Mouse (Mus musculus) heart, embryonic 16.5 days (tissue): ENCODE results near the gene Luc7l3. TPM values are rescaled to one million over a fixed set of nuclear protein-coding genes. Genes with fewer than 3 reads are reported as not detected.
A peak's percentile ranks its signal among the peaks of the same experiment; 100 is the strongest.

Experiments used
- ATAC-seq: fragments of 200-750 bp; cut with Nextera tagmentation; replicated peaks from 2 replicates; pipeline ENCODE4 v1.8.0; 2017; ENCODE audit warnings: moderate number of reproducible peaks; ENCODE audit not compliant: insufficient read depth, low FRiP score; ENCODE audit errors: extremely low read depth
- H3K27ac ChIP-seq: fragments of 300-500 bp; sonication (generic); 2 replicates; pipeline ENCODE4 v1.5.1; 2014; ENCODE audit warnings: mild to moderate bottlenecking, low read length, control low read depth, moderate library complexity
- H3K27me3 ChIP-seq: fragments of 300-500 bp; sonication (generic); 2 replicates; pipeline ENCODE4 v1.6.1; 2014; ENCODE audit warnings: low read length, mixed read lengths; ENCODE audit not compliant: control insufficient read depth, insufficient read depth
- H3K36me3 ChIP-seq: fragments of 300-500 bp; sonication (generic); 2 replicates; pipeline ENCODE4 v1.6.1; 2014; ENCODE audit not compliant: control insufficient read depth, insufficient read depth
- H3K4me1 ChIP-seq: fragments of 300-500 bp; sonication (generic); 2 replicates; pipeline ENCODE4 v1.6.1; 2014; ENCODE audit warnings: low read length, mixed read lengths; ENCODE audit not compliant: control insufficient read depth, insufficient read depth
- H3K4me2 ChIP-seq: fragments of 300-500 bp; sonication (generic); 2 replicates; pipeline ENCODE4 v1.6.1; 2014; ENCODE audit warnings: low read depth, mild to moderate bottlenecking, control low read depth, low read length
- H3K4me3 ChIP-seq: fragments of 300-500 bp; sonication (generic); 2 replicates; pipeline ENCODE4 v1.5.1; 2014; ENCODE audit warnings: mild to moderate bottlenecking, control low read depth, low read length
- H3K9ac ChIP-seq: fragments of 300-500 bp; sonication (generic); 2 replicates; pipeline ENCODE4 v1.6.1; 2014; ENCODE audit warnings: low read length, control low read depth
- H3K9me3 ChIP-seq: fragments of 300-500 bp; sonication (generic); replicated peaks from 2 replicates; pipeline ENCODE4 v1.6.1; 2016; ENCODE audit warnings: low read length; ENCODE audit not compliant: control insufficient read depth
- WGBS: fragments of 180-500 bp; shearing (Covaris S2); extraction: QIAGEN DNeasy Blood & Tissue Kit; methylation state at CpG from one replicate; pipeline ENCODE4 v1.1.7; 2014; 5-methylcytosine and 5-hydroxymethylcytosine counted together
- polyA plus RNA-seq: library from polyadenylated mRNA; unstranded; fragments of >200 nt; fragmentation: Nextera tagmentation; extraction: Ambion mirVana; gene quantifications from 2 replicates; pipeline ENCODE4 v1.2.1, GENCODE M21; 2015

Luc7l3 gene
- 62.4 and 73.2 TPM in 2 replicates for polyA plus RNA-seq

DNA sequence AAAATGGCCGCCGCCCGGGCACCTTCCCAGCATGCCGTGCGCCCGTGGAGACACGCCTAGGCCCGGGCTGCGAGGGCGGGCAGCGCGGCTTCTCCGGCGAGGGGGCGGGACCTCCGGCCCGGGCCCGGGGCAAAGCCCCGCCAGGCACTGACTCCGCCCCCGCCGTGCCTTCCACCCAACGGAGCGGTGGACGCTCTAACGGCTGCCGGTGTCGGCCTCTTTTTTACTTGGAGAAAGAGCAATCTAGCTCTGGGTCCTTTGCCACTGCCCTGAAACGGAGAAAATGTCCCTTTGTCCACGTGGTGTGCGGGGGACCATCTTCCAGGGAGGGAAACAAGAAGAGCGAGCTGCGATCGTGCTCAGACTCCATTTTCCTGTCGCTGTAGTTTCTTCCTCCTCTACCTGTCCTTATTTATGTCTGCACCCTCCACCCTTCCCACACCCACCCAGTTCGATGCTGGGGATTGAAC is at the start of gene Luc7l3:
Gene Luc7l3, minus strand, starts transcription at position 58 of the 470 bp plus-strand sequence.
- peaks cover 38% of the 10 kb centered on the region for H3K4me1 ChIP-seq
- H3K4me2 ChIP-seq: peak within 1 kb of the TSS; percentile 81
- under 1% methylated on average over 36 of the region's 36 CpGs for WGBS
- H3K27me3 ChIP-seq: no peaks in the 10 kb centered on the region
- peaks cover 2% of the 10 kb centered on the region; the same call in 1 of the 2 replicates for H3K36me3 ChIP-seq
- no peaks in the 10 kb centered on the region for H3K9me3 ChIP-seq
- H3K27ac ChIP-seq: peak within 1 kb of the TSS; percentile 98
- ATAC-seq: peak; percentile 98
- H3K4me3 ChIP-seq: peak within 1 kb of the TSS; percentile 99
- peak within 1 kb of the TSS; percentile 100 for H3K9ac ChIP-seq

DNA sequence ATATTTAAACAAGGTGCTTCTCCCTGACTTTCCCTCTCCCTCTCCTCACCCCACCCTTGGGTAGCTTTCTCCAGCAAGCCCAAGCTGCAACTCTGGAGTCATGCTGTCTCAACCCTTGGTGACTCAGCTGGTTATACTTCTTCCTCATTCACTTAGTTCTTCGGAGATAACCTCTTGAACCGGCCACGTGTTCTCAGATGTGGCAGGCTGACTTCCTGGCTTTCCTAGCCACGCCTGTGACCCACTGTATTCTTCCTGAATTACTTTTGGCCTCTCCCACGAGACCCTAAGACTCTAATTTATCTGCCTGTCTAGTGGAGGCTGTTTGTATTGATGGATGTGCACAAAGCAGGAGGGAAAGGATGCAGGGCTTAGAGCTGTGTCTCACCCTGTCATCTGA is 49.0 kb upstream of the Luc7l3 start:
- H3K4me1 ChIP-seq: no peaks in the 10 kb centered on the region
- H3K36me3 ChIP-seq: no peaks in the 10 kb centered on the region; the same call in 1 of the 2 replicates
- H3K27me3 ChIP-seq: no peaks in the 10 kb centered on the region; the same call in 1 of the 2 replicates
- no peak overlapping the region for H3K4me2 ChIP-seq
- no peak overlapping the region for H3K4me3 ChIP-seq
- H3K9ac ChIP-seq: no peak overlapping the region
- ATAC-seq: no peak
- no peaks in the 10 kb centered on the region for H3K9me3 ChIP-seq
- 20% methylated on average over 5 of the region's 5 CpGs for WGBS
- no peak overlapping the region for H3K27ac ChIP-seq

GRCm38 (mm10) chr11:94369981-94370380 is 48.2 kb upstream of the Luc7l3 start:
- Histone ChIP-seq H3K4me1 (no peaks in the 10 kb centered on the region), H3K36me3 (no peaks in the 10 kb centered on the region; the same call in 1 of the 2 replicates), H3K9me3 (no peaks in the 10 kb centered on the region), H3K4me3 (no peak overlapping the region), H3K9ac (no peak overlapping the region), H3K4me2 (no peak overlapping the region), H3K27me3 (no peaks in the 10 kb centered on the region; the same call in 1 of the 2 replicates), H3K27ac (no peak overlapping the region)
- 73% methylated on average over 6 of the region's 6 CpGs for WGBS
- no peak for ATAC-seq

DNA sequence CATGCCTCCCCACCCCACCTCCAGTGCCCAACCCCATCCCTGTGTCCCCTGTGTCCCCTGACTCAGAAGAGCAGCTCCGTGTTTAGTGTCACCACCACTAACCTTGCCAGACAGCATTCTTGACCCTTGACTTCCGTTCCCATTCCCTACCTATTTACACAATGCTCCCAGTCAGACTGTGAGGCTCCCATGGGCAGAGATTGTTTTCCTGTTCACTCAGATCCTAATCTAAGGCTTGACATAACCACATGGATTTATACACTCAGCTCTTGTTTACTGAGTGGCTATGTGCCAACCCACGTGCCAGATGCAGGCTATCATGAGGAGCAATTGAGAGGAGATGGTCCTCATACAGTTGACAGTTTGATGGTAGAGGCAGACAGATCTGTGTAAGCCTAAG is 43.6 kb upstream of the Luc7l3 start:
- H3K9me3 ChIP-seq: no peaks in the 10 kb centered on the region
- H3K9ac ChIP-seq: no peak overlapping the region
- 70% methylated on average over 3 of the region's 3 CpGs for WGBS
- H3K4me3 ChIP-seq: no peak overlapping the region
- H3K27me3 ChIP-seq: no peaks in the 10 kb centered on the region
- ATAC-seq: no peak
- no peaks in the 10 kb centered on the region; the same call in 1 of the 2 replicates for H3K36me3 ChIP-seq
- H3K4me2 ChIP-seq: no peak overlapping the region
- H3K27ac ChIP-seq: no peak overlapping the region
- H3K4me1 ChIP-seq: no peaks in the 10 kb centered on the region

- no peak overlapping the region for H3K4me2 ChIP-seq
- H3K27me3 ChIP-seq: no peaks in the 10 kb centered on the region
- no peaks in the 10 kb centered on the region for H3K4me1 ChIP-seq
- no peaks in the 10 kb centered on the region for H3K36me3 ChIP-seq
- H3K27ac ChIP-seq: no peak overlapping the region
- H3K9ac ChIP-seq: no peak overlapping the region
- no peak for ATAC-seq
- no peak overlapping the region for H3K4me3 ChIP-seq
- H3K9me3 ChIP-seq: no peaks in the 10 kb centered on the region
- 70% methylated on average over 7 of the region's 7 CpGs for WGBS
These were observed 41.9 kb upstream of the Luc7l3 start for GRCm38 (mm10) chr11:94363690-94364089.

DNA sequence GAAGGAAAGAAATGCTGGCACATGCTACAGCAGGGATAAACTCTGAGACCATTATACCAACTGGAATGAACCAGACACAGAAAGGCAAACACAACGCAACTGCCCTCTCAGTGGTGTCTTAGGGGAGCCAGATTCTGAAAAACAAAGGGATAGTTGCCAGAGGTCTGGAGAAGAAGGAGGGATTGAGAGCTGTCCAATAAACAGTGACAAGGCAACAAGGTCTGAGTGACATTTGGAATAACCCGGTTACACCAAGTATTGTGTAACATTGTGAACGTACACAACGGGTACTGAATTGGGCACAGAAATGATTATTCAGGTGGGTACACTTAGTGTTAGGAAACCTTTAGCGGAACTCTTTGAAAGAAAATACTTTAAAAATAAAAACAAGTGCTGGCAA is 40.3 kb upstream of the Luc7l3 start:
- H3K9ac ChIP-seq: no peak overlapping the region
- WGBS: 93% methylated on average over 5 of the region's 5 CpGs
- H3K4me3 ChIP-seq: no peak overlapping the region
- no peaks in the 10 kb centered on the region for H3K4me1 ChIP-seq
- H3K4me2 ChIP-seq: no peak overlapping the region
- no peaks in the 10 kb centered on the region for H3K27me3 ChIP-seq
- no peak overlapping the region for H3K27ac ChIP-seq
- H3K9me3 ChIP-seq: no peaks in the 10 kb centered on the region
- ATAC-seq: no peak
- H3K36me3 ChIP-seq: no peaks in the 10 kb centered on the region

GRCm38 (mm10) chr11:94361166-94361870 is 39.5 kb upstream of the Luc7l3 start:
- WGBS: 88% methylated on average over 14 of the region's 14 CpGs
- Histone ChIP-seq H3K4me2 (no peak overlapping the region), H3K36me3 (no peaks in the 10 kb centered on the region), H3K27ac (no peak overlapping the region), H3K9me3 (no peaks in the 10 kb centered on the region), H3K4me1 (no peaks in the 10 kb centered on the region), H3K27me3 (0 out of 2 replicates have a peak, but pooled peaks cover 4% of the 10 kb centered on the region), H3K9ac (no peak overlapping the region), H3K4me3 (no peak overlapping the region)
- ATAC-seq: no peak

GRCm38 (mm10) chr11:94359168-94359567 is 37.4 kb upstream of the Luc7l3 start:
- peaks cover 8% of the 10 kb centered on the region; the same call in 1 of the 2 replicates for H3K27me3 ChIP-seq
- ATAC-seq: no peak
- 90% methylated on average over 12 of the region's 12 CpGs for WGBS
- H3K4me2 ChIP-seq: no peak overlapping the region
- no peak overlapping the region for H3K9ac ChIP-seq
- H3K4me3 ChIP-seq: no peak overlapping the region
- H3K36me3 ChIP-seq: no peaks in the 10 kb centered on the region
- H3K9me3 ChIP-seq: no peaks in the 10 kb centered on the region
- no peak overlapping the region for H3K27ac ChIP-seq
- no peaks in the 10 kb centered on the region for H3K4me1 ChIP-seq

DNA sequence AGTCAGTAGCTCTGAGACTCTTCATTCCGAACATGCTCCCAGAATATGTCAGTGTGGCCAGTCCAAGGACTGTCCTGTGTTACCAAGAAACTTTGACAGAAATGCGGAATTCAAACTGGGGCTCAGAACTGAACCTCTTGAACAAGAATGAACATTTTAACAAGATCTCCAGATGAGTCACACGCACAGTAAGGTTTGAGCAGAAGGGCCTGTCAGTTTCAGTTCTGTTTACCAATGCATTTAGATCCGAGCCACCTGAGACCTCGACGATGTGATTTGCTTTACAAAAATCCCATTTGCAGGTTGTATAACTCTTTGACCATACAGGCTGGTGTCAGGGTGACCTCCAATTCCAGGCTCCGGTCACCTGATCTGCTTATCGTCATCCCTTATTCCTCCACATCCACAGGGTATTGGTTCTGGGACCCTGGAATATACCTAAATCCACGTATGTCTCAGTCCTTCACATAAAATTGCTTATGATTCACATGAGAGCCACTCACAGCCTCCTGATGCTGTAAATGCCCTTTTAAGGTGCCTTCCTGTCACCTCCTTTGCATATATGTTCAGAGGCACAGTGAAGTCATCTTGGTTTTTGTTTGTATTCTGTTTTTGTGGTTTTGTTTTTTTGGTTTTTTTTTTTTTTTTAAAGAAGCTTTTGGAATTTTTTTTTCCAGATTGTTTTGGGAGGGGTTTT is 33.9 kb upstream of the Luc7l3 start:
- no peak overlapping the region for H3K4me2 ChIP-seq
- no peaks in the 10 kb centered on the region for H3K4me1 ChIP-seq
- ATAC-seq: no peak
- H3K4me3 ChIP-seq: no peak overlapping the region
- WGBS: 76% methylated on average over 9 of the region's 9 CpGs
- peaks cover 12% of the 10 kb centered on the region; the same call in 1 of the 2 replicates for H3K27me3 ChIP-seq
- H3K9me3 ChIP-seq: no peaks in the 10 kb centered on the region
- H3K36me3 ChIP-seq: no peaks in the 10 kb centered on the region
- H3K9ac ChIP-seq: no peak overlapping the region
- H3K27ac ChIP-seq: no peak overlapping the region
